Mouse (Mus musculus) lung, postnatal 25 days (tissue): Measurements from ENCODE around the gene 1110008P14Rik.

ENCODE experiments used
- DNase-seq: peaks from one replicate; pipeline ENCODE4 v3.0.0; 2022; ENCODE audit warnings: low spot score

Gene 1110008P14Rik

GRCm38 (mm10) chr2:32342539-32343350 is 39.0 kb downstream of the 1110008P14Rik start:
- DNase-seq = peak; percentile 42

- no peak for DNase-seq
These were observed 39.7 kb downstream of the 1110008P14Rik start for GRCm38 (mm10) chr2:32342039-32342438.

DNA sequence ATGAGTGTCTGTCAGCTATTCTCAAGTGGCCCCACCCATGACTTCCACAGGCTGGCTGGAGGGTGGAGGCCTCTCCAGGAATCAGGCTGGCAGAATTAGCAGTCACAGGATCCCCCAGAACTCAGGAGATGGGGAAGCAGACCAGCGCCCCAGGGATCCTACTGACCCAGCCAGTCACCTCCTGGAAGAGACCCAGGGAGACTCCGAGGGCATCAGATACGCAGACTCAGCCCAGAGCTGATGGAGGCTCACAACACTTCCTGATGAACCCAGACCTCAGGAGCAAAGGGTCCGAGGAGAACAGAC is 40.2 kb downstream of the 1110008P14Rik start:
- DNase-seq = no peak

- DNase-seq = no peak
These were observed 40.7 kb downstream of the 1110008P14Rik start for GRCm38 (mm10) chr2:32340836-32341633.

- no peak for DNase-seq
These were observed 41.7 kb downstream of the 1110008P14Rik start for GRCm38 (mm10) chr2:32339912-32340642.

DNA sequence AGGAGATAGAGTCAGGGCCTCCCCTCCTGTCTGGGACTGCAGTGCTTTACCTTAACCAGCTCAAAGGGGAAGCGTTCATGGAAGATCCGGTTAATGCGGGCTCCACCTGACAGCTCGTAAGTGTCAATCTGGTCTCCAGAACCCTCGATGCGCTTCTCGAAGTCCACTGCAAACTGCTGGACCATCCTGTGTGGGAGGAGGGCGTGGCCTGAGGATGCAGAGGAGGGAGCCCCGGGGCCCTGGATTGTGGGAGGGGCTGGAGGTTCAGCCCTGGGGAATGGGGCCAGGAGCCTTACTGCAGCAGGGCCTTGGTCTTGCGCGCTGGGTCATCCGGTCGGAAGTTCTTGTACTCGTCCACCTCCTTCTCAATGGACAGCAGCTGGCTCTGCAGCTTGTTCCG is 45.9 kb downstream of the 1110008P14Rik start:
- no peak for DNase-seq

GRCm38 (mm10) chr2:32332159-32332558 is 49.6 kb downstream of the 1110008P14Rik start:
- DNase-seq = no peak

DNA sequence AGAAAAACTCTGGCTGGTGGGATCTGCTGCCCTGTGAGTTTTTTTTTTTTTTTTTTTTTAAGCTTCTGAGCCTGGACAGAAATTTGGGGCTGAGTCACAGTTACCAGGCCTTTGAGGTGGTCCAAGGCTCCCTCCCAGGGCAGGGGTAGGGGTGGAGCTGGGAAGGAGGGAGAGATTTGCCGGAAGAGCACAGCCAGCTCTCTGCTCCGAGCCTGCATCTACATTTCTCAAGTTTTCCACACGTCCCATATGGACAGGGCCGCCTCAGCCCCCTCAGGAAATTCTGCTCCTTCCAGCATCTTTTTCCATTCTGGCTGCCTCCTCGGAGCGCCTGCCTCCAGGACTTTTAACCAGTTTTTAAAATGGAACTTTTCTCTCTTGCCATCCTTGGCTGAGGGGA is 52.2 kb downstream of the 1110008P14Rik start:
- no peak for DNase-seq

GRCm38 (mm10) chr2:32328911-32329460 is 52.8 kb downstream of the 1110008P14Rik start:
- no peak for DNase-seq

DNA sequence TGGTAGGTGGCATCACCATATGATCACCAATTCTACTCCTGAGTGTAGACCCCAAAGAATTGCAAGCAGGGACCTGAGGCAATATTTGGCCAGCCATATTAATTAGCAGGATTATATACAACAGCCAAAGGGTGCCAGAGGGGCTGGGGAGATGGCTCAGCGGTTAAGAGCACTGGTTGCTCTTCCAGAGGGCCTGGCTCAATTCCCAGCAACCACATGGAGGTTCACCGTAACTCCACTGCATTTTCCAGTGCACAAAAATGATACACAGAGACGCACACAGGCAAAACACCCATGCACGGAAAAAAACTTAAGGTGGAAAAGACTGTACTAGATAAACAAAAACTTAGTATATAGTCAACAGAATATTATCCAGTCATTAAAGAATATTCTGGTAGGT is 54.5 kb downstream of the 1110008P14Rik start:
- no peak for DNase-seq
